Mouse (Mus musculus) midbrain, embryonic 12.5 days (tissue): ENCODE data around the gene Akt3. TPM values are rescaled to one million over a fixed set of nuclear protein-coding genes. Genes with fewer than 3 reads are reported as not detected.
A peak's percentile ranks its signal among the peaks of the same experiment; 100 is the strongest.

Source experiments
- ATAC-seq: fragments of 200-750 bp; cut with Nextera tagmentation; 2 replicates; pipeline ENCODE4 v1.8.0; 2017; ENCODE audit warnings: low read depth, moderate TSS enrichment, moderate library complexity; ENCODE audit not compliant: low FRiP score
- H3K27ac ChIP-seq: fragments of 300-500 bp; sonication (generic); replicated peaks from 2 replicates; pipeline ENCODE4 v1.5.1; 2016; ENCODE audit warnings: mild to moderate bottlenecking
- H3K27me3 ChIP-seq: fragments of 300-500 bp; sonication (generic); 2 replicates; pipeline ENCODE4 v1.6.1; 2016; ENCODE audit warnings: mild to moderate bottlenecking
- H3K36me3 ChIP-seq: fragments of 300-500 bp; sonication (generic); 2 replicates; pipeline ENCODE4 v1.6.1; 2016
- H3K4me1 ChIP-seq: fragments of 300-500 bp; sonication (generic); 2 replicates; pipeline ENCODE4 v1.6.1; 2016
- H3K4me2 ChIP-seq: fragments of 300-500 bp; sonication (generic); replicated peaks from 2 replicates; pipeline ENCODE4 v1.6.1; 2016; ENCODE audit warnings: mild to moderate bottlenecking, moderate library complexity
- H3K4me3 ChIP-seq: fragments of 300-500 bp; sonication (generic); 2 replicates; pipeline ENCODE4 v1.5.1; 2016; ENCODE audit warnings: mild to moderate bottlenecking
- H3K9ac ChIP-seq: fragments of 300-500 bp; sonication (generic); replicated peaks from 2 replicates; pipeline ENCODE4 v1.6.1; 2016; ENCODE audit warnings: mild to moderate bottlenecking, moderate library complexity
- H3K9me3 ChIP-seq: fragments of 300-500 bp; sonication (generic); 2 replicates; pipeline ENCODE4 v1.6.1; 2016; ENCODE audit warnings: mild to moderate bottlenecking
- WGBS: fragments of 180-500 bp; shearing (Covaris S2); methylation state at CpG from one replicate; pipeline ENCODE4 v1.1.7; 2016; 5-methylcytosine and 5-hydroxymethylcytosine counted together
- polyA plus RNA-seq: library from polyadenylated mRNA; unstranded; fragments of >200 nt; fragmentation: Nextera tagmentation; extraction: Ambion mirVana; gene quantifications from 2 replicates; pipeline ENCODE4 v1.2.1, GENCODE M21; 2016

Akt3 gene
- polyA plus RNA-seq, 1 experiment from 2014 or later, result 32.5 TPM

GRCm38 (mm10) chr1:176973356-176974088 lies 284.5 kb downstream of the Akt3 start:
- no peak for ATAC-seq
- WGBS, result 90% methylated on average over 6 of the region's 6 CpGs
- no peak overlapping the region for H3K27ac ChIP-seq
- no peaks in the 10 kb centered on the region for H3K9me3 ChIP-seq
- no peaks in the 10 kb centered on the region for H3K36me3 ChIP-seq
- peaks cover 8% of the 10 kb centered on the region; the same call in 1 of the 2 replicates for H3K4me1 ChIP-seq
- H3K4me3 ChIP-seq, result no peak overlapping the region
- H3K27me3 ChIP-seq, result no peaks in the 10 kb centered on the region
- H3K9ac ChIP-seq, result no peak overlapping the region
- H3K4me2 ChIP-seq, result no peak overlapping the region

DNA sequence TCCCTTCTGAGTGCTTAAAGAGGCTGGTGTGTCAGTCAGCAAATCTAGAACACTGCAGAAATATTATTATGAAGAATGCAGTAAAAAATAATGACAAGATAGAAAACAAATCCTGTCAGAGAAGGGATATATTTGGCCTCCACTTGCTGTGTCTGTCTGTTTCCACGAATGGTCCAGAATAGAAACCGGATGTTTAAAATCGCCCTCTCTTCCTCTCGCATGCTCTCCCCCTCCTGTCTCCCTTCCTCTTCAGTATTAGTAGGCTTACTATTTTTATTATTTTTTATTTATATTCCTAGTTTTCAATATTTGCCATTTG lies 286.6 kb downstream of the Akt3 start:
- Histone ChIP-seq H3K4me3 (no peak overlapping the region), H3K4me1 (peaks cover 8% of the 10 kb centered on the region; the same call in 1 of the 2 replicates), H3K27ac (peak overlapping the region; percentile 46; the same call in 1 of the 2 replicates), H3K27me3 (no peaks in the 10 kb centered on the region), H3K36me3 (no peaks in the 10 kb centered on the region), H3K4me2 (no peak overlapping the region), H3K9me3 (no peaks in the 10 kb centered on the region), H3K9ac (no peak overlapping the region)
- 83% methylated on average over 4 of the region's 4 CpGs for WGBS
- no peak for ATAC-seq

- no peaks in the 10 kb centered on the region for H3K27me3 ChIP-seq
- no peak overlapping the region for H3K4me3 ChIP-seq
- H3K4me2 ChIP-seq, result no peak overlapping the region
- no peaks in the 10 kb centered on the region for H3K9me3 ChIP-seq
- peaks cover 8% of the 10 kb centered on the region; the same call in 1 of the 2 replicates for H3K4me1 ChIP-seq
- H3K9ac ChIP-seq, result no peak overlapping the region
- ATAC-seq, result no peak
- H3K27ac ChIP-seq, result peak overlapping the region; percentile 46; the same call in 1 of the 2 replicates
- no peaks in the 10 kb centered on the region for H3K36me3 ChIP-seq
- WGBS, result 68% methylated on average over 16 of the region's 16 CpGs
These were observed 287.1 kb downstream of the Akt3 start for GRCm38 (mm10) chr1:176970635-176971478.

Other genes starting within 250 kb of the Akt3 start
- 11.7 and 11.9 TPM in 2 replicates for gene Zbtb18, start 184.1 kb upstream of the Akt3 start, polyA plus RNA-seq